Mouse (Mus musculus) frontal cortex, adult (tissue): ENCODE results near the gene Fga.

Experiments used
- ATAC-seq: cut with Nextera tagmentation; 2 replicates; pipeline ENCODE4 v1.9.2; 2017; ENCODE audit warnings: mild to moderate bottlenecking, moderate library complexity, mixed read lengths; ENCODE audit not compliant: low TSS enrichment

Fga gene

GRCm38 (mm10) chr3:83027546-83028251 is 1.8 kb downstream of the Fga start:
- no peak for ATAC-seq

DNA sequence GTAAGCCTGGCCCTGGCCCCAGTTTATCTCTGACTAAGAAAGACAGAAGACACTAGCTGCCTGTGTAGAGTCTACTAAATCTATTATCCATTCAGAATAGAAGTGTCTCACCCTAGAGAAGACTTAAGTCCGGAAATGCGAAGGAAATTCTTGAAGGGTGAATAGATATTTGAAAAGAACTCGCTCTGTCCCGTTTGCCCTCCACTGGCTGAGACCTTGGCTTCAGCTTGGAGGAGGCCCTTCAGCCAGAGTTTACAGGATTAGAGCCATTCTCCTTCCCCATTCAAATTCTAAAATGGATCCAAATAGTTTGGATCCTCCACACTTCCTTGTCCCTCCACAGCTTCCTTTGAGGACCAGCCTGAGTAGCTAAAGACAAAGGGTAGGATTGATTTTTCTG is 4.5 kb downstream of the Fga start:
- no peak for ATAC-seq

- ATAC-seq: no peak
Measured at GRCm38 (mm10) chr3:83032746-83033308, 7.0 kb downstream of the Fga start.

- ATAC-seq: no peak
Measured at GRCm38 (mm10) chr3:83033801-83034200, 7.9 kb downstream of the Fga start.

DNA sequence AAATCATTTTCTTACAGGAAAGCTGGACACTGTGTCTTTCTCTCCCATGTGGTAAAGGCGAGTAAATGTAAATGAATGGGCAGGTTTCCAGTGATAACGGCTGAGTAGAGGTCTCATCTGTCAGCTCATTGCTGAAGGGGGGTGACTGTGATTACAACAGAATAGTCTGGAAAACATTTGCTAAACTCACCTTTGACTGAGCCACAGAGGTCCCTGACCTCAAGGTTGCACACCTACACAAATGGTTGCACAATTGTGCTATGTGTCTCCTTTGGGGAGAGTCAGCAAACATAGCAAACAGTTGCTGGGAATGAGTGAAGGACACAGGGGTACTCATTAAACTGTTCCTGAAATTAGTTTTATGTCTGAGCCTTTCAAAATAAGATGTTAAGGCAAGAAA is 13.0 kb downstream of the Fga start:
- ATAC-seq: no peak

DNA sequence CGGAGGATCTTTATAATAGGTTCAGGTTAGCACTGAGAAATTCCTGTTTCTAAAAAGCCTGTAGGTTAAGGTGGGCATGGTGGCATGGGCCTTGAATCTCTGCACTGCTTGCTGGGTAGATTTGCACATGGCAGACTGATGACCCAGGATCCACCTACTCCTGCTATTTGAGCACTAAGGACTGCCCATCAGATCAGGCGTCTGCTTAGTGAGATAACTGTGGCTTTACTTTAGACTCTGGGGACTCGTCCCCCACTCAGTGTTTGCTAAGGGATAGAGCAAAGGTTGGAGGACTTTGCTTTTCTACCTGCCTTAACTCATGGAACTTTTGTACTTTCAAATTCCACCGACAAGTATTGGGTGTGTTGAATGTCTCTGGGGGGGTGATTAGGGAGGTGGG is 13.8 kb downstream of the Fga start:
- no peak for ATAC-seq

GRCm38 (mm10) chr3:83042451-83042850 is 16.6 kb downstream of the Fga start:
- ATAC-seq: no peak

DNA sequence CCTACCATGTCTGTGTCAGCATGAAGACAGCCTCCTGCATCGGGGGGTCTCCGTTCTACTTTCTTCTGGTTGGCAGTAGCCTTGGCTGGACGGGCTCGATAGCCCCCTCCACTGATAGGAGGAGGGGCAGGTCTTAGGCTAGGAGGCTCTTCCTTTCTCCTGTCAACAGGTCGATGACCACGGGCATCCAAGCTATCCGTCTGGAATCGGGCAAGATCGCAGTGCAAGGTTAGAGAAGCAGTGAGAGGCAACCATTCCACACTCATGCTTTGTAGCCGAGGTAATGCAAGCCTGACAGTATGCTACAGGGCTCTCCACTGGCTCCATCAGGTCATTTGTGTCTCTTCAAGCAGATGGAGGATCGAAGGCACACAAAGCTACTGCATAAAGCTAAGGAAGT is 20.8 kb downstream of the Fga start:
- no peak for ATAC-seq

- ATAC-seq: no peak
Measured at GRCm38 (mm10) chr3:83049680-83050079, 23.8 kb downstream of the Fga start, which contains the start of gene Fgb. TSS of gene Fgb (minus strand) at chr3:83049863.

GRCm38 (mm10) chr3:83050661-83051060 is 24.8 kb downstream of the Fga start:
- ATAC-seq: no peak

DNA sequence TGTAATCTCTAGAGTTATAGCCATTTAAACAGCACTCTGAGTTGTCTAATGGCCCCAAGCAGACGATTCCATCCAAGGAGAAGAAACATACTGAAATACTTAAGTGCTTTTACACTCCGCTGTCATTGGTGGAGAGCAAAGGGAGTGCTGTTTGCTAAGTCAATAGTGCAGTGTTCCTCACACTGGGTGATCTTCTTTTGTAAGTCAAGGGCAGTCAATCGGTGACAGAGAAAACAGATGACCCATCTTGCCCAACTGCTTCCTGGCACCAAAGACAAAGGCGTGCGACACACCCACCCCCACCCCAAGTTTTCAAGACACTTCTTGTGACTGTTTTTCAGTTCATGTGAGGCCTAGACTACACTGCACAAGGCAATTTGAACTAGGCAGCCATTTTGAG is 26.2 kb downstream of the Fga start:
- ATAC-seq: no peak

- ATAC-seq: no peak
Measured at GRCm38 (mm10) chr3:83053126-83053525, 27.2 kb downstream of the Fga start.

DNA sequence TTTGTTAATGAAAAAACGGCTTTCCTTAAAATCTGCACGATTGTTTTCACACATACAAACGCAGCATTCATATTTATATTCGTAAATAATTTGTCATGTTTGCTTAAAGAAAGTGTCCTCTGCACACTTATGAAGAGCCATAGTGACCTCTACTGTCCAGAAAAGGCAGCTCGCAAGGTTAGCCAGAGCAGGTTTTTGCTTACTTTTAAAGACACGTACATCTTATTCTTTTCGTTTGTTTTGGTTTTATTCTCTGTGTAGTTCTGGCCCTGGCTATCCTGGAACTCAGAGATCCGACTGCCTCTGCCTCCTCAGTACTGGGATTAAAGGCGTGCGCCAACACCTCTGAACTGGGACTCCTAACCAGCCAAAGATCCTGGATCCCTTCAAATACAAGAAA is 27.9 kb downstream of the Fga start:
- ATAC-seq: no peak

DNA sequence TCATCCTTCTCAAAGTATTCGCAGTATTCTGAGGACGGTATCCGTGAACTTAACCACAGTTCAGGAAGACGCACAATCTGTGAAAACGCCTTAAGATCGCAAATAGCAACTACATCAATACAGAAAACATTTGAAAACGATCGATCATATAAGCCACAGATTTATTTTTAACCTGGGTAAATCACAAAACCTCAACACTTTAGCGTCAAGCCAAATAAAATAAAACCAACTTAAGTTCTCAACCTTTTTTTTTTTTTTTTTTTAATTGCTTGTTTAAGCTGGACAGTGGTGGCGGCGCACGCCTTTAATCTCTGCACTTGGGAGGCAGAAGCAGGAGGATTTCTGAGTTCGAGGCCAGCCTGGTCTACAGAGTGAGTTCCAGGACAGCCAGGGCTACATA is 28.9 kb downstream of the Fga start:
- ATAC-seq: no peak

GRCm38 (mm10) chr3:83055281-83056038 is 29.6 kb downstream of the Fga start, which contains the start of gene Plrg1:
TSS of gene Plrg1 (plus strand) at chr3:83055522.
- peak; percentile 100 for ATAC-seq

DNA sequence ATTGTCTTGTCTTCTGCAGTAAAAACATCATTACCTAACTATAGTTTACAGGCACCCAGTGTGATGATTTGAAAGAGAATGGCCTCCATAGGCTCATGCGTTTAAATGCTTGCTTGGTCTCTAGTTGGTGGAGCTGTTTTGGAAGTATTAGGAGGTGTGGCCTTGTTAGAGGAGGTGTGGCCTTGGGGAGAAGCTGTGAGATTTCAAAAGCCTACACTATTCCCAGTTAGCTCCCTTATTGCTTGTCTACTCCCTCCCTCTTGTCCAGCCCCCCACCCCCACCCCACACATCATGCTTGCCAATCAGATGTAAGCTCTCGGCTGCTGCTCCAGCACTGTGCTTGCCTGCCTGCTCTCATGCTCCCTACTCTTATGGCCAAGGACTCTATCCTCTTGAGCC is 31.2 kb downstream of the Fga start:
- ATAC-seq: no peak

DNA sequence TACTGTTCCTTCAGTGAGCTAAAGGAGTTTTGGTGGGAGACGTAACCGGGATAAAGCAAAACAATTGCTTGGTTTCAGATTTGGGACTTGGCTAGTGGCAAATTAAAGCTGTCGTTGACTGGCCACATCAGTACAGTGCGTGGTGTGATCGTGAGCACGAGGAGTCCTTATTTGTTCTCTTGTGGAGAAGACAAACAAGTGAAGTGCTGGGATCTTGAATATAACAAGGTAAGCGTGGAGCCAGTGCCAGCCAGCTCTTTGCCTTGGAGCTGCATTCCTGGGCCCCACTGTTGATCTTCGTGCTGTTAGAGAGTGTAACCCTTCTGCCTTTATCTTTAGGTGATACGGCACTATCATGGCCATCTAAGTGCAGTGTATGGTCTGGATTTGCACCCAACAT is 42.0 kb downstream of the Fga start:
- ATAC-seq: no peak

DNA sequence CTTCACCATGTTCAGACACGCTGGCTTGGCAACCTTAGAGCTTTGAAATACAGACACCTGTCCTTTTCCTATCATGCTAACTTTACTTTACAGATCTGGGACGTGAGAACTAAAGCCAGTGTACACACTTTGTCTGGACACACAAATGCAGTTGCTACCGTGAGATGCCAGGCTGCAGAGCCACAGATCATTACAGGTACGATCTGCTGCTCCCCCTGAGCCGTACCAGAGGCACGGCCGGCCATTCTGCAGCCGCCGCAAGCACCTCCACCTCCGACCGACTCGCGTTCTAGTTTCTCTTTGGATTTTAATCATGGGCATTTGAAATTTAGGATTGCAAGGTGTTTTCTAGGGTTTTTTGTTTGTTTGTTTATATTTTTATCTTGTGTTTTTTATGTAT is 43.0 kb downstream of the Fga start:
- ATAC-seq: no peak

DNA sequence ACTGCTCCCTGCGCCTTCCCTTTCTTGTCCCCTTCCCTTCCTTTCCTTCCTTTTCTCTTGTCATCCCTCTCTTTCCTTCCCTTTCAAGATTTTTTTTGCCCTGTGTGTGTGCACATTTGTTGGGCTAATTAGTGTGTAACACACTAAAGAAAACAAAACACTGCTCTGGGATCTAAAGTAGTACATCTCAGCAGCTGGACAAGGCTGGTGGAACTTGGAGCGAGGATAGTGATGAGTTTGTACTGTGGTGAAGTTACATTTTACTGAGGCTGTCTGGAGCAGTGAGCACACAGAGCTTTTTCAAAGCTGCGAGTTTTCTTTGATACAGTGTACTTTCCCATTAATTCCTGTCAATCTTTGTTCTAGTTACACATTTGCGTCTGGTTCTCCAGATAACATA is 44.4 kb downstream of the Fga start:
- ATAC-seq: no peak

DNA sequence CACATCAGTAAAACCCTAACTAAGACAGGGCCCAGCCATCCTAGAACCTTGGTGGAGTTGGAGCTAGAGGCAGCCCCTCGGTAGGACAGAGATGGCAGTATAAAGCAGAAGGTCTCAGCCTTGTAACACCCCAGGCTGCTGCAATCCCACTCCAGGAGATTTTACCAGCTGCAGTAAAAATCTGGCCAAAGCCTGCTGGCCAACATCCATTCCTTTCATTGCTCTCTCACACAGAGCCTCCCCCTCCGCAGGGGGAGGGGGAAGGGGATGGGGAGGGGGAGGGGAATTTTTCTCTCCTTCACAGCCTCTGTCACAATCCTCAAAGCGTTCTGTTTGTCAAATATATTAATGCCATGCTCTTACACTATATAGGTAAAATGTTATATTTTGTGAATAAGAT is 50.7 kb downstream of the Fga start:
- no peak for ATAC-seq

- ATAC-seq: peak; percentile 89
Measured at GRCm38 (mm10) chr3:83080567-83081055, 54.7 kb downstream of the Fga start.
